Comparison of ENCODE assay signal across 14 mouse cellular contexts in genomic region chr7:134556061-134556460, GRCm38 (mm10).
DNase-seq lines count a peak whose midpoint lies in the region; ATAC-seq and TF ChIP-seq lines count a peak whose summit lies in the region.
"Had no signal": no experiment of that assay in that cellular context is flagged by ENCODE, and none has a peak within 500 bp of the region (broad histone marks: within the 10 kb centered on the region; RNA-seq: fewer than 3 reads in every experiment).

No protein-coding gene starts in this region.

- H3K27me3 ChIP-seq in heart, embryonic 12.5 days (replicated peaks) = no peaks in the 10 kb centered on the region
- no peaks in the 10 kb centered on the region for H3K27me3 ChIP-seq in kidney, embryonic 16.5 days (ENCODE audit: insufficient read depth, low read length)
- H3K27me3 ChIP-seq: intestine, embryonic 15.5 days; neural tube, embryonic 13.5 days had no signal

- peak; percentile 94 for DNase-seq in heart, adult 11 months
- DNase-seq in kidney, postnatal 10 days = peak; percentile 16
- peak; percentile 41 for DNase-seq in lung, postnatal 14 days
- no peak for DNase-seq in natural killer cell, adult 2 months (ENCODE audit: low spot score in 2 of 2)
- no peak for DNase-seq in embryo, embryonic 11 days
- DNase-seq: adrenal gland, adult 2 months; cerebellum, adult 9-10 months; gastrocnemius, postnatal 36 days had no signal

- H3K36me3 ChIP-seq in heart, embryonic 12.5 days = no peaks in the 10 kb centered on the region
- H3K36me3 ChIP-seq in kidney, embryonic 16.5 days (ENCODE audit: insufficient read depth, low read length) = no peaks in the 10 kb centered on the region
- H3K36me3 ChIP-seq: intestine, embryonic 15.5 days; neural tube, embryonic 13.5 days had no signal

- H3K9me3 ChIP-seq in heart, embryonic 12.5 days (replicated peaks) = 0 out of 2 replicates have a peak, but pooled peaks cover 3% of the 10 kb centered on the region
- H3K9me3 ChIP-seq in kidney, embryonic 16.5 days (ENCODE audit: low read length) = peaks cover 4% of the 10 kb centered on the region; the same call in 1 of the 2 replicates
- H3K9me3 ChIP-seq: intestine, embryonic 15.5 days had no signal

- no peak for TF ChIP-seq CTCF in bone marrow macrophage, adult 2 months (IDR thresholded peaks at IDR 0.05; ENCODE audit: low read depth, low read length)

- H3K9ac ChIP-seq in heart, embryonic 12.5 days = no peak overlapping the region
- no peak overlapping the region for H3K9ac ChIP-seq in kidney, embryonic 16.5 days (replicated peaks; ENCODE audit: low read length)
- H3K9ac ChIP-seq: intestine, embryonic 15.5 days; neural tube, embryonic 13.5 days had no signal

- H3K4me1 ChIP-seq in heart, embryonic 12.5 days (replicated peaks) = peaks cover 1% of the 10 kb centered on the region
- peaks cover 2% of the 10 kb centered on the region; the same call in 1 of the 2 replicates for H3K4me1 ChIP-seq in kidney, embryonic 16.5 days (ENCODE audit: insufficient read depth, low read length)
- peaks cover 44% of the 10 kb centered on the region for H3K4me1 ChIP-seq in bone marrow macrophage, adult 2 months (ENCODE audit: control insufficient read depth, insufficient read depth, low read length)

- H3K27ac ChIP-seq in heart, embryonic 12.5 days (ENCODE audit: poor library complexity, severe bottlenecking) = no peak overlapping the region
- H3K27ac ChIP-seq in kidney, embryonic 16.5 days (ENCODE audit: low read length) = no peak overlapping the region
- peak overlapping the region; percentile 96 for H3K27ac ChIP-seq in bone marrow macrophage, adult 2 months (ENCODE audit: insufficient read depth, low read depth, low read length)
- H3K27ac ChIP-seq: neural tube, embryonic 13.5 days had no signal

- H3K4me3 ChIP-seq in heart, embryonic 12.5 days = no peak overlapping the region
- H3K4me3 ChIP-seq in kidney, embryonic 16.5 days (ENCODE audit: low read length) = no peak overlapping the region
- peak overlapping the region; percentile 28 for H3K4me3 ChIP-seq in bone marrow macrophage, adult 2 months (ENCODE audit: insufficient read depth, low read length)
- H3K4me3 ChIP-seq: intestine, embryonic 15.5 days; neural tube, embryonic 13.5 days had no signal

- TF ChIP-seq POLR2A in bone marrow macrophage, adult 2 months (IDR thresholded peaks at IDR 0.05; ENCODE audit: borderline replicate concordance, low read depth, low read length) = no peak

- H3K4me2 ChIP-seq in heart, embryonic 12.5 days = no peak overlapping the region
- H3K4me2 ChIP-seq in kidney, embryonic 16.5 days (replicated peaks; ENCODE audit: low read depth, low read length) = no peak overlapping the region
- H3K4me2 ChIP-seq: intestine, embryonic 15.5 days; neural tube, embryonic 13.5 days had no signal

- no peak for ATAC-seq in heart, embryonic 12.5 days (ENCODE audit: insufficient number of reproducible peaks, low FRiP score)
- ATAC-seq in kidney, embryonic 16.5 days (ENCODE audit: low FRiP score, low TSS enrichment) = no peak
- ATAC-seq: intestine, embryonic 15.5 days; midbrain, embryonic 16.5 days had no signal

- WGBS in heart, embryonic 12.5 days = 46% methylated on average over 4 of the region's 4 CpGs
- 72% methylated on average over 4 of the region's 4 CpGs for WGBS in kidney, embryonic 16.5 days

Comparison
In these comparisons a context has a peak if more than half of its experiments do, and no peak if none do; other contexts are left out.
1. DNase-seq: peak in heart, adult 11 months (single experiment), kidney, postnatal 10 days (single experiment) and lung, postnatal 14 days (single experiment); none in natural killer cell, adult 2 months (0 of 2) and embryo, embryonic 11 days (single experiment).